Mouse (Mus musculus): ENCODE results near the gene N4bp2. TPM values are rescaled to one million over a fixed set of nuclear protein-coding genes. Genes with fewer than 3 reads are reported as not detected.

Gene N4bp2
- polyA plus RNA-seq, 1 experiment: 4.3 TPM

- H3K27me3 ChIP-seq (replicated peaks): peaks cover 2% of the 10 kb centered on the region
- TF ChIP-seq FLI1 (IDR thresholded peaks at IDR 0.05; ENCODE audit: low read length) (no peak), GATA1 (IDR thresholded peaks at IDR 0.05; ENCODE audit: borderline replicate concordance, low read length) (no peak)
- H3K4me1 ChIP-seq: peaks cover 28% of the 10 kb centered on the region
- H3K36me3 ChIP-seq (replicated peaks; ENCODE audit: low read length): no peaks in the 10 kb centered on the region
- H3K4me3 ChIP-seq (replicated peaks): no peak overlapping the region
- H3K9me3 ChIP-seq: no peaks in the 10 kb centered on the region
Measured at GRCm38 (mm10) chr5:65846958-65847357, 83.6 kb downstream of the N4bp2 start.

GRCm38 (mm10) chr5:65847656-65848055 lies 84.3 kb downstream of the N4bp2 start:
- Histone ChIP-seq H3K36me3 (replicated peaks; ENCODE audit: low read length) (no peaks in the 10 kb centered on the region), H3K4me1 (peaks cover 21% of the 10 kb centered on the region), H3K9me3 (no peaks in the 10 kb centered on the region), H3K4me3 (replicated peaks) (no peak overlapping the region), H3K27me3 (replicated peaks) (peaks cover 2% of the 10 kb centered on the region)
- no peak for TF ChIP-seq FLI1 (IDR thresholded peaks at IDR 0.05; ENCODE audit: low read length)
- no peak for TF ChIP-seq GATA1 (IDR thresholded peaks at IDR 0.05; ENCODE audit: borderline replicate concordance, low read length)

- peaks cover 2% of the 10 kb centered on the region for H3K27me3 ChIP-seq (replicated peaks)
- H3K36me3 ChIP-seq (replicated peaks; ENCODE audit: low read length): no peaks in the 10 kb centered on the region
- H3K4me3 ChIP-seq (replicated peaks): no peak overlapping the region
- H3K9me3 ChIP-seq: no peaks in the 10 kb centered on the region
- H3K4me1 ChIP-seq: peaks cover 17% of the 10 kb centered on the region
- TF ChIP-seq FLI1 (IDR thresholded peaks at IDR 0.05; ENCODE audit: low read length) (no peak), GATA1 (IDR thresholded peaks at IDR 0.05; ENCODE audit: borderline replicate concordance, low read length) (no peak)
Measured at GRCm38 (mm10) chr5:65850765-65851164, 87.4 kb downstream of the N4bp2 start.

GRCm38 (mm10) chr5:65854786-65855191 lies 91.5 kb downstream of the N4bp2 start:
- no peaks in the 10 kb centered on the region for H3K27me3 ChIP-seq (replicated peaks)
- H3K36me3 ChIP-seq (replicated peaks; ENCODE audit: low read length): no peaks in the 10 kb centered on the region
- no peaks in the 10 kb centered on the region for H3K9me3 ChIP-seq
- no peak for TF ChIP-seq GATA1 (IDR thresholded peaks at IDR 0.05; ENCODE audit: borderline replicate concordance, low read length)
- TF ChIP-seq FLI1 (IDR thresholded peaks at IDR 0.05; ENCODE audit: low read length): no peak
- peaks cover 9% of the 10 kb centered on the region; the same call in 1 of the 2 replicates for H3K4me1 ChIP-seq
- no peak overlapping the region for H3K4me3 ChIP-seq (replicated peaks)

GRCm38 (mm10) chr5:65855571-65855970 lies 92.2 kb downstream of the N4bp2 start:
- Histone ChIP-seq H3K36me3 (replicated peaks; ENCODE audit: low read length) (no peaks in the 10 kb centered on the region), H3K27me3 (replicated peaks) (no peaks in the 10 kb centered on the region), H3K9me3 (no peaks in the 10 kb centered on the region), H3K4me1 (peaks cover 15% of the 10 kb centered on the region), H3K4me3 (replicated peaks) (no peak overlapping the region)
- TF ChIP-seq FLI1 (IDR thresholded peaks at IDR 0.05; ENCODE audit: low read length) (no peak), GATA1 (IDR thresholded peaks at IDR 0.05; ENCODE audit: borderline replicate concordance, low read length) (no peak)

GRCm38 (mm10) chr5:65856591-65857411 lies 93.5 kb downstream of the N4bp2 start:
- Histone ChIP-seq H3K27me3 (replicated peaks) (no peaks in the 10 kb centered on the region), H3K9me3 (no peaks in the 10 kb centered on the region), H3K4me1 (peaks cover 21% of the 10 kb centered on the region), H3K36me3 (replicated peaks; ENCODE audit: low read length) (no peaks in the 10 kb centered on the region), H3K4me3 (replicated peaks) (no peak overlapping the region)
- TF ChIP-seq FLI1 (IDR thresholded peaks at IDR 0.05; ENCODE audit: low read length) (no peak), GATA1 (IDR thresholded peaks at IDR 0.05; ENCODE audit: borderline replicate concordance, low read length) (no peak)

GRCm38 (mm10) chr5:65857935-65858334 lies 94.6 kb downstream of the N4bp2 start:
- Histone ChIP-seq H3K9me3 (no peaks in the 10 kb centered on the region), H3K27me3 (replicated peaks) (no peaks in the 10 kb centered on the region), H3K36me3 (replicated peaks; ENCODE audit: low read length) (no peaks in the 10 kb centered on the region), H3K4me3 (replicated peaks) (no peak overlapping the region), H3K4me1 (peaks cover 28% of the 10 kb centered on the region)
- TF ChIP-seq GATA1 (IDR thresholded peaks at IDR 0.05; ENCODE audit: borderline replicate concordance, low read length): no peak
- TF ChIP-seq FLI1 (IDR thresholded peaks at IDR 0.05; ENCODE audit: low read length): no peak

- Histone ChIP-seq H3K4me1 (peaks cover 33% of the 10 kb centered on the region), H3K4me3 (replicated peaks) (no peak overlapping the region), H3K36me3 (replicated peaks; ENCODE audit: low read length) (no peaks in the 10 kb centered on the region), H3K27me3 (replicated peaks) (no peaks in the 10 kb centered on the region), H3K9me3 (no peaks in the 10 kb centered on the region)
- TF ChIP-seq FLI1 (IDR thresholded peaks at IDR 0.05; ENCODE audit: low read length) (no peak), GATA1 (IDR thresholded peaks at IDR 0.05; ENCODE audit: borderline replicate concordance, low read length) (no peak)
Measured at GRCm38 (mm10) chr5:65858355-65858754, 95.0 kb downstream of the N4bp2 start.

- TF ChIP-seq FLI1 (IDR thresholded peaks at IDR 0.05; ENCODE audit: low read length) (no peak), GATA1 (IDR thresholded peaks at IDR 0.05; ENCODE audit: borderline replicate concordance, low read length) (no peak)
- no peaks in the 10 kb centered on the region for H3K36me3 ChIP-seq (replicated peaks; ENCODE audit: low read length)
- no peak overlapping the region for H3K4me3 ChIP-seq (replicated peaks)
- no peaks in the 10 kb centered on the region for H3K9me3 ChIP-seq
- peaks cover 36% of the 10 kb centered on the region for H3K4me1 ChIP-seq
- H3K27me3 ChIP-seq (replicated peaks): no peaks in the 10 kb centered on the region
Measured at GRCm38 (mm10) chr5:65858898-65859297, 95.6 kb downstream of the N4bp2 start.

- Histone ChIP-seq H3K9me3 (no peaks in the 10 kb centered on the region), H3K4me1 (peaks cover 41% of the 10 kb centered on the region), H3K4me3 (replicated peaks) (no peak overlapping the region), H3K36me3 (replicated peaks; ENCODE audit: low read length) (no peaks in the 10 kb centered on the region), H3K27me3 (replicated peaks) (no peaks in the 10 kb centered on the region)
- no peak for TF ChIP-seq GATA1 (IDR thresholded peaks at IDR 0.05; ENCODE audit: borderline replicate concordance, low read length)
- no peak for TF ChIP-seq FLI1 (IDR thresholded peaks at IDR 0.05; ENCODE audit: low read length)
Measured at GRCm38 (mm10) chr5:65859396-65859795, 96.1 kb downstream of the N4bp2 start.

Data from megakaryocyte, embryonic 14.5 days (primary cell).